Mouse (Mus musculus) brain, embryonic 14.5 days (tissue): Measurements from ENCODE around the gene Wrap53.

Experiments
- CTCF ChIP-seq: fragments of 200-500 bp; IDR thresholded peaks from 2 replicates; pipeline ENCODE4 v1.5.1; 2012; ENCODE audit warnings: inconsistent platforms, mild to moderate bottlenecking, moderate library complexity, borderline replicate concordance; ENCODE audit not compliant: insufficient read depth, insufficient read length; ENCODE audit errors: extremely low read depth
- POLR2A ChIP-seq: fragments of 200-500 bp; IDR thresholded peaks from 2 replicates; pipeline ENCODE4 v1.6.1; 2012; ENCODE audit warnings: mild to moderate bottlenecking, inconsistent platforms, borderline replicate concordance; ENCODE audit not compliant: poor library complexity, insufficient read depth, insufficient read length, severe bottlenecking; ENCODE audit errors: extremely low read depth

DNA sequence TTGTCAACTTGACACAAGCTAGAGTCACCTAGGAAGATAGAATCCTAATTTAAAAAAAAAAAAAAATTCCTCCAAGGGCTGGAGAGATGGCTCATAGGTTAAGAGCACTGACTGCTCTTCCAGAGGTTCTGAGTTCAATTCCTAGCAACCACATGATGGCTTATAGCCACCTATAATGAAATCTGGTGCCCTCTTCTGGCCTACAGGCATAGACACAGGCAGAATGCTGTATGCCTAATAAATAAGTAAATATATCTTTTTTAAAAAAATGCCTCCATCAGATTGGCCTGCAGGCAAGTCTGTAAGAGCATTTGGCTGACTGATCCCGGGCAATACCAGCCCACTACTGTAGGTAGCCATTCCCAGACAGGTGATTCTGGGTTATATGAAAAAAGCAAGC lies 45.1 kb downstream of the Wrap53 start:
- TF ChIP-seq CTCF (peak; percentile 7; the same call in 1 of the 2 replicates), POLR2A (no peak)
